Mouse (Mus musculus) midbrain, embryonic 13.5 days (tissue): ENCODE measurements around the gene Ptgds. TPM values are rescaled to one million over a fixed set of nuclear protein-coding genes. Genes with fewer than 3 reads are reported as not detected.

Source experiments
- ATAC-seq: fragments of 200-750 bp; cut with Nextera tagmentation; 2 replicates; pipeline ENCODE4 v1.8.0; 2017; ENCODE audit warnings: mild to moderate bottlenecking, moderate TSS enrichment, moderate library complexity
- H3K27ac ChIP-seq: fragments of 300-500 bp; sonication (generic); 2 replicates; pipeline ENCODE4 v1.5.1; 2015; ENCODE audit warnings: inconsistent platforms, mild to moderate bottlenecking, moderate library complexity
- H3K27me3 ChIP-seq: fragments of 300-500 bp; sonication (generic); 2 replicates; pipeline ENCODE4 v1.6.1; 2015; ENCODE audit warnings: mild to moderate bottlenecking, inconsistent platforms
- H3K36me3 ChIP-seq: fragments of 300-500 bp; sonication (generic); 2 replicates; pipeline ENCODE4 v1.6.1; 2015; ENCODE audit warnings: mild to moderate bottlenecking, inconsistent platforms
- H3K4me1 ChIP-seq: fragments of 300-500 bp; sonication (generic); replicated peaks from 2 replicates; pipeline ENCODE4 v1.6.1; 2015; ENCODE audit warnings: inconsistent platforms
- H3K4me2 ChIP-seq: fragments of 300-500 bp; sonication (generic); replicated peaks from 2 replicates; pipeline ENCODE4 v1.6.1; 2015; ENCODE audit warnings: moderate library complexity, mild to moderate bottlenecking, inconsistent platforms
- H3K4me3 ChIP-seq: fragments of 300-500 bp; sonication (generic); replicated peaks from 2 replicates; pipeline ENCODE4 v1.5.1; 2015; ENCODE audit warnings: mild to moderate bottlenecking, inconsistent platforms
- H3K9ac ChIP-seq: fragments of 300-500 bp; sonication (generic); replicated peaks from 2 replicates; pipeline ENCODE4 v1.6.1; 2015; ENCODE audit warnings: mild to moderate bottlenecking, inconsistent platforms
- H3K9me3 ChIP-seq: fragments of 300-500 bp; sonication (generic); 2 replicates; pipeline ENCODE4 v1.6.1; 2016; ENCODE audit warnings: mild to moderate bottlenecking, inconsistent platforms
- WGBS: fragments of 180-500 bp; shearing (Covaris S2); methylation state at CpG from one replicate; pipeline ENCODE4 v1.1.7; 2015; 5-methylcytosine and 5-hydroxymethylcytosine counted together
- polyA plus RNA-seq: library from polyadenylated mRNA; unstranded; fragments of >200 nt; fragmentation: Nextera tagmentation; extraction: Ambion mirVana; gene quantifications from 2 replicates; pipeline ENCODE4 v1.2.1, GENCODE M21; 2015

Gene Ptgds
- polyA plus RNA-seq, 1 experiment from 2014 or later = 48.6 TPM

GRCm38 (mm10) chr2:25457022-25457896, 12.6 kb downstream of the Ptgds start:
- 83% methylated on average over 9 of the region's 9 CpGs for WGBS
- peaks cover 23% of the 10 kb centered on the region for H3K36me3 ChIP-seq
- H3K4me2 ChIP-seq = no peak overlapping the region
- H3K9ac ChIP-seq = no peak overlapping the region
- no peaks in the 10 kb centered on the region for H3K27me3 ChIP-seq
- peaks cover 26% of the 10 kb centered on the region for H3K4me1 ChIP-seq
- no peaks in the 10 kb centered on the region for H3K9me3 ChIP-seq
- no peak overlapping the region for H3K4me3 ChIP-seq
- no peak overlapping the region for H3K27ac ChIP-seq
- ATAC-seq = no peak

GRCm38 (mm10) chr2:25456205-25456953, 13.5 kb downstream of the Ptgds start, which contains the start of gene Clic3:
Gene Clic3 (plus strand): TSS chr2:25456838.
- no peak for ATAC-seq
- Histone ChIP-seq H3K9ac (no peak within 1 kb of the TSS), H3K4me3 (no peak within 1 kb of the TSS), H3K27me3 (no peaks in the 10 kb centered on the region), H3K4me2 (no peak within 1 kb of the TSS), H3K4me1 (peaks cover 23% of the 10 kb centered on the region), H3K9me3 (no peaks in the 10 kb centered on the region), H3K36me3 (peaks cover 23% of the 10 kb centered on the region), H3K27ac (no peak within 1 kb of the TSS)
- WGBS = 70% methylated on average over 14 of the region's 14 CpGs

- peaks cover 14% of the 10 kb centered on the region for H3K36me3 ChIP-seq
- no peaks in the 10 kb centered on the region for H3K9me3 ChIP-seq
- H3K27me3 ChIP-seq = no peaks in the 10 kb centered on the region
- no peak overlapping the region for H3K4me2 ChIP-seq
- no peak overlapping the region for H3K4me3 ChIP-seq
- ATAC-seq = no peak
- H3K9ac ChIP-seq = no peak overlapping the region
- no peaks in the 10 kb centered on the region for H3K4me1 ChIP-seq
- 50% methylated on average over 1 of the region's 1 CpGs for WGBS
- no peak overlapping the region for H3K27ac ChIP-seq
Measured at GRCm38 (mm10) chr2:25452951-25453350, 16.9 kb downstream of the Ptgds start.

GRCm38 (mm10) chr2:25450853-25451647, 18.8 kb downstream of the Ptgds start:
- ATAC-seq = no peak
- WGBS = 89% methylated on average over 8 of the region's 8 CpGs

GRCm38 (mm10) chr2:25442682-25443081, 27.2 kb downstream of the Ptgds start:
- H3K36me3 ChIP-seq = peaks cover 99% of the 10 kb centered on the region
- ATAC-seq = no peak
- H3K27me3 ChIP-seq = no peaks in the 10 kb centered on the region
- H3K4me3 ChIP-seq = no peak overlapping the region
- no peak overlapping the region for H3K9ac ChIP-seq
- no peaks in the 10 kb centered on the region for H3K9me3 ChIP-seq
- H3K4me1 ChIP-seq = no peaks in the 10 kb centered on the region
- 91% methylated on average over 14 of the region's 14 CpGs for WGBS
- no peak overlapping the region for H3K27ac ChIP-seq
- no peak overlapping the region for H3K4me2 ChIP-seq

More at GRCm38 (mm10) chr2:25450853-25451647, 18.8 kb downstream of the Ptgds start:
- H3K36me3 ChIP-seq = peaks cover 27% of the 10 kb centered on the region
- H3K27me3 ChIP-seq = no peaks in the 10 kb centered on the region
- H3K4me2 ChIP-seq = no peak overlapping the region
- H3K9ac ChIP-seq = no peak overlapping the region
- no peak overlapping the region for H3K4me3 ChIP-seq
- H3K4me1 ChIP-seq = no peaks in the 10 kb centered on the region
- no peaks in the 10 kb centered on the region for H3K9me3 ChIP-seq
- H3K27ac ChIP-seq = no peak overlapping the region

GRCm38 (mm10) chr2:25441067-25441466, 28.8 kb downstream of the Ptgds start:
- no peak overlapping the region for H3K4me2 ChIP-seq
- H3K9ac ChIP-seq = no peak overlapping the region
- H3K27ac ChIP-seq = no peak overlapping the region
- 88% methylated on average over 20 of the region's 20 CpGs for WGBS
- no peaks in the 10 kb centered on the region for H3K27me3 ChIP-seq
- no peaks in the 10 kb centered on the region for H3K9me3 ChIP-seq
- ATAC-seq = no peak
- peaks cover 99% of the 10 kb centered on the region for H3K36me3 ChIP-seq
- H3K4me1 ChIP-seq = no peaks in the 10 kb centered on the region
- no peak overlapping the region for H3K4me3 ChIP-seq

- Histone ChIP-seq H3K4me2 (no peak overlapping the region), H3K9me3 (no peaks in the 10 kb centered on the region), H3K9ac (no peak overlapping the region), H3K27ac (no peak overlapping the region), H3K4me1 (peaks cover 3% of the 10 kb centered on the region), H3K27me3 (no peaks in the 10 kb centered on the region), H3K4me3 (no peak overlapping the region), H3K36me3 (peaks cover 81% of the 10 kb centered on the region)
- ATAC-seq = no peak
- 94% methylated on average over 10 of the region's 10 CpGs for WGBS
Measured at GRCm38 (mm10) chr2:25436286-25436820, 33.5 kb downstream of the Ptgds start.

GRCm38 (mm10) chr2:25434292-25434691, 35.6 kb downstream of the Ptgds start:
- H3K4me2 ChIP-seq = no peak overlapping the region
- ATAC-seq = no peak
- H3K27ac ChIP-seq = no peak overlapping the region
- H3K9ac ChIP-seq = no peak overlapping the region
- H3K36me3 ChIP-seq = peaks cover 62% of the 10 kb centered on the region
- H3K4me1 ChIP-seq = peaks cover 24% of the 10 kb centered on the region
- no peaks in the 10 kb centered on the region for H3K9me3 ChIP-seq
- 89% methylated on average over 8 of the region's 8 CpGs for WGBS
- H3K4me3 ChIP-seq = no peak overlapping the region
- H3K27me3 ChIP-seq = no peaks in the 10 kb centered on the region

- no peaks in the 10 kb centered on the region for H3K27me3 ChIP-seq
- no peaks in the 10 kb centered on the region for H3K9me3 ChIP-seq
- no peak overlapping the region for H3K27ac ChIP-seq
- no peak overlapping the region for H3K4me3 ChIP-seq
- peaks cover 50% of the 10 kb centered on the region for H3K36me3 ChIP-seq
- H3K9ac ChIP-seq = no peak overlapping the region
- no peak for ATAC-seq
- no peak overlapping the region for H3K4me2 ChIP-seq
- peaks cover 29% of the 10 kb centered on the region for H3K4me1 ChIP-seq
- 93% methylated on average over 17 of the region's 17 CpGs for WGBS
Measured at GRCm38 (mm10) chr2:25433101-25433500, 36.7 kb downstream of the Ptgds start.

- H3K4me1 ChIP-seq = peaks cover 29% of the 10 kb centered on the region
- peaks cover 44% of the 10 kb centered on the region for H3K36me3 ChIP-seq
- WGBS = 83% methylated on average over 11 of the region's 11 CpGs
- no peak for ATAC-seq
- no peak overlapping the region for H3K9ac ChIP-seq
- H3K4me3 ChIP-seq = no peak overlapping the region
- no peaks in the 10 kb centered on the region for H3K27me3 ChIP-seq
- no peaks in the 10 kb centered on the region for H3K9me3 ChIP-seq
- H3K4me2 ChIP-seq = no peak overlapping the region
- H3K27ac ChIP-seq = no peak overlapping the region
Measured at GRCm38 (mm10) chr2:25432326-25433098, 37.3 kb downstream of the Ptgds start.

- Histone ChIP-seq H3K27ac (no peak overlapping the region), H3K4me3 (no peak overlapping the region), H3K36me3 (peaks cover 33% of the 10 kb centered on the region), H3K9ac (peak overlapping the region; percentile 39; the same call in 1 of the 2 replicates), H3K4me1 (peaks cover 29% of the 10 kb centered on the region), H3K27me3 (no peaks in the 10 kb centered on the region), H3K9me3 (no peaks in the 10 kb centered on the region), H3K4me2 (peak overlapping the region; percentile 76)
- WGBS = 46% methylated on average over 6 of the region's 6 CpGs
- ATAC-seq = no peak
Measured at GRCm38 (mm10) chr2:25431308-25431855, 38.5 kb downstream of the Ptgds start.
